Mouse (Mus musculus): ENCODE results near the gene Kcnj3.

GRCm38 (mm10) chr2:55503390-55504176 lies 67.8 kb downstream of the Kcnj3 start:
- TF ChIP-seq CHD2 (IDR thresholded peaks at IDR 0.05; ENCODE audit: low read depth, low read length) (no peak), ZNF384 (IDR thresholded peaks at IDR 0.05; ENCODE audit: low read depth, low read length) (no peak)

All from ES-E14 (cell line).